Mouse (Mus musculus) gastrocnemius, adult 2 months (tissue): ENCODE measurements around the gene Arhgap35. TPM values are rescaled to one million over a fixed set of nuclear protein-coding genes. Genes with fewer than 3 reads are reported as not detected.
"Not testable (repeated sequence)": the region's sequence is repeated elsewhere in the genome, so short reads cannot be mapped to it uniquely, and the experiment has no call there.

ENCODE experiments used
- DNase-seq: peaks from one replicate; pipeline ENCODE4 v3.0.0; 2022
- H3K27ac ChIP-seq: fragments of 200-600 bp; 2 replicates; pipeline ENCODE4 v1.8.1; 2022; ENCODE audit warnings: mild to moderate bottlenecking
- H3K4me3 ChIP-seq: fragments of 200-600 bp; 2 replicates; pipeline ENCODE4 v1.8.1; 2022; ENCODE audit warnings: mild to moderate bottlenecking, moderate library complexity
- CTCF ChIP-seq: fragments of 200-600 bp; IDR thresholded peaks from 2 replicates; pipeline ENCODE4 v1.8.1; 2022; ENCODE audit warnings: antibody characterized with exemption, mild to moderate bottlenecking, moderate library complexity
- intact Hi-C: fragments of 180-260 bp; cut with DNase I; formaldehyde crosslinking; loops from one replicate; pipeline ENCODE4 v1.15.1; 2025
- total RNA-seq, 2 experiments: library from RNA; stranded (reverse); gene quantifications; 2 replicates each; pipeline ENCODE4 v1.2.3; 2021

The Arhgap35 gene
- total RNA-seq, 2 experiments from 2014 or later: 19.3 to 20.6 TPM

DNA sequence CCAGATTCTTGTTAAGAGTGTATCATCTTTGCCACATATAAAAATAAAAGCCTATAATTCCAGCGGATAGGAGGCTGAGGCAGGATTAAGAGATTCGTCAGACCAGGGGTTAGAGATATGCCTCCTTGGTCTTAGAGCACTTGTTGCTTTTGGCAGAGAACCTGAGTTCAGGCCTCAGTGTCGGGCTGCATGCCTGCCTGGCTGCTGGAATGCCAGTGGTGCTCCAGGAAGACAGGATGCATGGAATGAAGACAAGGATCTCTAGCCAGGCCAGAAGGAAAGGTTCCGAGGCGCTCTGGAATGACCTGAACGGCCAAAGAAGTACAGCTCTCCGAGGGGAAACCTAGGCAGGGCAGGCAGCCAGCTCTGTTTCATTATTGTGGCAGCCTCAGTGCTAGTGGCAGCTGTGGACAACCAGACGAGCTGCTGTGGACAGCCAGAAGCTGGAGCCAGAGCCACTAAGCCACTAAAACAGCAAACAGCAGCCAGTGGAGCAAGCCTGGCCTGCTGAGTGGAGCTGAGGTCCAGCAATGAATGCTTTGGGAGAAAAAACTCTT lies 6.4 kb upstream of the Arhgap35 start:
- no peak overlapping the region for H3K4me3 ChIP-seq
- DNase-seq: peak; percentile 47
- TF ChIP-seq CTCF: no peak
- no peak overlapping the region for H3K27ac ChIP-seq
- intact Hi-C loops: no loop called here

- intact Hi-C loops: loop anchor here (1.0 to 5.0 kb wide), 4 partner anchors 126 to 321 kb away; no protein-coding TSS in a partner anchor
- H3K27ac ChIP-seq: peak overlapping the region; percentile 76
- TF ChIP-seq CTCF: peak; percentile 86
Measured at GRCm38 (mm10) chr7:16618661-16619211, 3.9 kb upstream of the Arhgap35 start.

GRCm38 (mm10) chr7:16617045-16617444 lies 2.3 kb upstream of the Arhgap35 start:
- 0 out of 2 replicates have a peak overlapping the region, but pooled peaks have one; percentile 76 for H3K27ac ChIP-seq
- TF ChIP-seq CTCF: peak; percentile 91
- no peak overlapping the region for H3K4me3 ChIP-seq
- peak; percentile 67 for DNase-seq
- intact Hi-C loops: loop anchor here (1.0 to 5.0 kb wide), 4 partner anchors 110 to 320 kb away; no protein-coding TSS in a partner anchor

More at GRCm38 (mm10) chr7:16618661-16619211, 3.9 kb upstream of the Arhgap35 start:
- peak; percentile 85 for DNase-seq
- H3K4me3 ChIP-seq: peak overlapping the region; percentile 68

GRCm38 (mm10) chr7:16614171-16614887 lies 464 bp downstream of the Arhgap35 start:
- DNase-seq: peak; percentile 81
- intact Hi-C loops: loop anchor here (5.0 kb wide), 1 partner anchor 92 kb away; no protein-coding TSS in a partner anchor
- Histone ChIP-seq H3K27ac (peak overlapping the region; percentile 100), H3K4me3 (peak overlapping the region; percentile 98)
- no peak for TF ChIP-seq CTCF

GRCm38 (mm10) chr7:16613461-16614170 lies 1.2 kb downstream of the Arhgap35 start:
- intact Hi-C loops: loop anchor here (5.0 kb wide), 1 partner anchor 91 kb away; no protein-coding TSS in a partner anchor
- Histone ChIP-seq H3K27ac (peak overlapping the region; percentile 100), H3K4me3 (peak overlapping the region; percentile 98)
- DNase-seq: no peak
- no peak for TF ChIP-seq CTCF

DNA sequence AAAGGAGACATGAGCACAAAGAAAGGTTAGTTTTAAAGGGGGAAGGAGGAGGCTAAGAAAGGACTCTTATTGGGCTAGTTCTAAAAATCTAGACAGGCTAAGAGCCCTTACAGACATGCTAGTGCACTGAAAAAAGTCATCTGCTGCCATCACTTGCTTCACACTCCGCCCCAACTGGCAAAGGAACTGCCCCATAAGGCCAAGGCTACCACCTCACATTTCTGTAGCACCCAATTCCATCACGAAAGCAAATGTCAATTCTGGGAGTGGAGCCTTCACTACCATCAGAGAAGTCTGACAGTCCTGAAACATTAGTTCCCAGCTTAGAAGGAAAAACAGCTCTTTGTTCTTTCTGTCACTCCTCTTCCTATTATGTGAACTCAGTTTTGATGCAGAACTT lies 4.4 kb downstream of the Arhgap35 start:
- Histone ChIP-seq H3K27ac (peak overlapping the region; percentile 100), H3K4me3 (peak overlapping the region; percentile 11)
- TF ChIP-seq CTCF: no peak
- intact Hi-C loops: loop anchor here (5.0 kb wide), 1 partner anchor 88 kb away; no protein-coding TSS in a partner anchor
- peak; percentile 36 for DNase-seq

GRCm38 (mm10) chr7:16608961-16609360 lies 5.8 kb downstream of the Arhgap35 start:
- intact Hi-C loops: no loop called here
- no peak for TF ChIP-seq CTCF
- DNase-seq: no peak
- Histone ChIP-seq H3K4me3 (no peak overlapping the region), H3K27ac (peak overlapping the region; percentile 100)

GRCm38 (mm10) chr7:16608046-16608445 lies 6.7 kb downstream of the Arhgap35 start:
- intact Hi-C loops: no loop called here
- no peak for TF ChIP-seq CTCF
- H3K4me3 ChIP-seq: no peak overlapping the region
- H3K27ac ChIP-seq: peak overlapping the region; percentile 100
- peak; percentile 35 for DNase-seq

GRCm38 (mm10) chr7:16606808-16607207 lies 8.0 kb downstream of the Arhgap35 start:
- DNase-seq, H3K4me3 ChIP-seq, intact Hi-C loops, H3K27ac ChIP-seq: not testable (repeated sequence)

- Histone ChIP-seq H3K27ac (no peak overlapping the region), H3K4me3 (no peak overlapping the region)
- DNase-seq: no peak
- TF ChIP-seq CTCF: no peak
- intact Hi-C loops: no loop called here
Measured at GRCm38 (mm10) chr7:16604141-16604540, 10.7 kb downstream of the Arhgap35 start.

DNA sequence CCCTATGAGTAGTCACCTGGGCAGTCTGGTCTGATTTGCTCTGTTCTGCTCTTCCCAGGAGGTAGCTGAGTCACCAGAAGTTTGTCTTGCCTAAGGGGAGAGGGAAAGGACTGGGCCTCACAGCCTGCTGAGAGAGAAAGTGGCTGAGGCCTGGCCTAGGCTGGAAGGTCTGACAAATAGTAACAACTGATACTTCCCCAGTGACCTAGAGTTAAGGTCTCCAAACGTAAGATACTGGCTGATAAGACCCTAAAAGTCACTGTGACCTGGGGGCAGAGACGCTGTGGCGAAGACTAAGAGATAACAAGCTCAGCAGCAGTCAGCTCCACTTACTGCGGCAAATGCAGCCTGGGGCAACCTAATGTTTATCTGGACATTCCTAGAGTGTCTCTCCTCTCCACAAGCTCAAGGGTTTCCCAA lies 13.1 kb downstream of the Arhgap35 start:
- Histone ChIP-seq H3K4me3 (no peak overlapping the region), H3K27ac (peak overlapping the region; percentile 46; the same call in 1 of the 2 replicates)
- intact Hi-C loops: no loop called here
- TF ChIP-seq CTCF: no peak
- no peak for DNase-seq

- Histone ChIP-seq H3K27ac (no peak overlapping the region), H3K4me3 (no peak overlapping the region)
- peak; percentile 37 for DNase-seq
- no peak for TF ChIP-seq CTCF
- intact Hi-C loops: no loop called here
Measured at GRCm38 (mm10) chr7:16599006-16599405, 15.8 kb downstream of the Arhgap35 start.
